8 mouse cellular contexts compared by ENCODE assay signal in the genomic region with DNA sequence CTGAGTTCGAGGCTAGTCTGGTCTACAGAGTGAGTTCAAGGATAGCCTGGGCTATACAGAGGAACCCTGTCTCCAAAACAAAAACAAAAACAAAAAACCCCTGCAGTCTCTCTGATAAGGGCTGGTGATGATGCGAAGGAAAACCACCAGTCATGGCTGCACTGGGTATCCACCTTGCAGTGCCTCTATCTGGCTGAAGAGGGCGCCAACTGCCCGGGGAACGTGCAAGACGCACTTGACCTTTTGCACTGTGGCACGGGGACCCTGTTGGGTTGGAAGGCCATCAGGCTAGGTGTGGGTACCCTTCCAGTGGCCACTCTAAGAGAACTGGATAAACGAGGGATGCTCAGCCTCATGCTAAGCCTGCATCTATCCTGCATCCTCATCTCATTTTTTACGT. TPM values are rescaled to one million over a fixed set of nuclear protein-coding genes. Genes with fewer than 3 reads are reported as not detected.
DNase-seq lines count a peak whose midpoint lies in the region; ATAC-seq and TF ChIP-seq lines count a peak whose summit lies in the region.
"Had no signal": no experiment of that assay in that cellular context is flagged by ENCODE, and none has a peak within 500 bp of the region (broad histone marks: within the 10 kb centered on the region; RNA-seq: fewer than 3 reads in every experiment).

No protein-coding gene starts in this region.

- H3K4me3 ChIP-seq in embryonic facial prominence, embryonic 11.5 days (ENCODE audit: low read depth, low read length) = no peak overlapping the region
- H3K4me3 ChIP-seq in lung, postnatal 0 days (ENCODE audit: low read depth, low read length) = no peak overlapping the region
- H3K4me3 ChIP-seq: neural tube, embryonic 12.5 days had no signal

- 18% methylated on average over 9 of the region's 9 CpGs for WGBS in embryonic facial prominence, embryonic 11.5 days
- 23% methylated on average over 9 of the region's 9 CpGs for WGBS in lung, postnatal 0 days

- peak; percentile 60 for DNase-seq in right cerebral cortex, adult 18-20 months
- DNase-seq in right cerebral cortex, postnatal 25 days = no peak
- peak; percentile 34 for DNase-seq in adrenal gland, adult 8-10 months
- DNase-seq in embryonic facial prominence, embryonic 11.5 days (ENCODE audit: low spot score) = peak; percentile 51
- DNase-seq in induced T-regulatory cell, adult 2 months (ENCODE audit: low read depth) = peak; percentile 85
- DNase-seq in lung, postnatal 0 days (ENCODE audit: low spot score) = peak; percentile 46
- peak; percentile 94 to 95 for DNase-seq in spleen, postnatal 10 days (ENCODE audit: low spot score in 2 of 2)

- no peak overlapping the region for H3K27ac ChIP-seq in embryonic facial prominence, embryonic 11.5 days (replicated peaks; ENCODE audit: low read depth, low read length)
- H3K27ac ChIP-seq in lung, postnatal 0 days (ENCODE audit: low read length) = no peak overlapping the region
- H3K27ac ChIP-seq: neural tube, embryonic 12.5 days had no signal

- H3K9ac ChIP-seq in embryonic facial prominence, embryonic 11.5 days (replicated peaks; ENCODE audit: low read length) = no peak overlapping the region
- H3K9ac ChIP-seq in lung, postnatal 0 days (replicated peaks; ENCODE audit: low read depth) = no peak overlapping the region
- H3K9ac ChIP-seq: neural tube, embryonic 12.5 days had no signal

- no peaks in the 10 kb centered on the region for H3K27me3 ChIP-seq in embryonic facial prominence, embryonic 11.5 days (ENCODE audit: control insufficient read depth, insufficient read depth, low read length)
- no peaks in the 10 kb centered on the region for H3K27me3 ChIP-seq in lung, postnatal 0 days (replicated peaks; ENCODE audit: insufficient read depth, low read length)

- ATAC-seq in embryonic facial prominence, embryonic 11.5 days (replicated peaks; ENCODE audit: insufficient number of reproducible peaks, low FRiP score, low TSS enrichment, low read depth) = no peak
- ATAC-seq in lung, postnatal 0 days = peak; percentile 11; the same call in 1 of the 2 replicates

- TF ChIP-seq CTCF in lung, postnatal 0 days (IDR thresholded peaks at IDR 0.05) = peak; percentile 90

- H3K4me1 ChIP-seq in embryonic facial prominence, embryonic 11.5 days (ENCODE audit: control insufficient read depth, insufficient read depth, low read length) = no peaks in the 10 kb centered on the region
- peaks cover 5% of the 10 kb centered on the region; the same call in 1 of the 2 replicates for H3K4me1 ChIP-seq in lung, postnatal 0 days (ENCODE audit: insufficient read depth, low read depth, low read length)
- H3K4me1 ChIP-seq: neural tube, embryonic 12.5 days had no signal

- no peaks in the 10 kb centered on the region for H3K9me3 ChIP-seq in embryonic facial prominence, embryonic 11.5 days (replicated peaks; ENCODE audit: control insufficient read depth, low read length)
- H3K9me3 ChIP-seq in lung, postnatal 0 days (ENCODE audit: low read length) = no peaks in the 10 kb centered on the region
- H3K9me3 ChIP-seq: neural tube, embryonic 12.5 days had no signal

- TF ChIP-seq EP300 in lung, postnatal 0 days (IDR thresholded peaks at IDR 0.05) = no peak

- H3K36me3 ChIP-seq in embryonic facial prominence, embryonic 11.5 days (replicated peaks; ENCODE audit: control insufficient read depth, insufficient read depth, low read depth, low read length) = no peaks in the 10 kb centered on the region
- no peaks in the 10 kb centered on the region for H3K36me3 ChIP-seq in lung, postnatal 0 days (ENCODE audit: insufficient read depth, low read length)
- H3K36me3 ChIP-seq: neural tube, embryonic 12.5 days had no signal

- no peak overlapping the region for H3K4me2 ChIP-seq in embryonic facial prominence, embryonic 11.5 days (ENCODE audit: low read depth, low read length)
- no peak overlapping the region for H3K4me2 ChIP-seq in lung, postnatal 0 days (replicated peaks; ENCODE audit: low read depth, low read length)
- H3K4me2 ChIP-seq: neural tube, embryonic 12.5 days had no signal

RNA-seq across cellular contexts. Expression of a gene that starts 11.3 kb away (rescaled TPM):
- total RNA-seq in adrenal gland, adult 8-10 months (2022) = not detected
- polyA plus RNA-seq in embryonic facial prominence, embryonic 11.5 days (2014; fragmentation: Nextera tagmentation; extraction: Ambion mirVana) = not detected in 2 replicates
- polyA plus RNA-seq in lung, postnatal 0 days (2015; fragmentation: Nextera tagmentation; extraction: Ambion mirVana) = not detected in 2 replicates
- polyA plus RNA-seq: neural tube, embryonic 12.5 days had no signal

RNA-seq across cellular contexts. Expression of a gene that starts 19.7 kb away (rescaled TPM):
- under 1 TPM; 0.22 to 0.34 (median 0.27) TPM for total RNA-seq in adrenal gland, adult 8-10 months (2022)
- 0.34 and 0.53 TPM in 2 replicates for polyA plus RNA-seq in embryonic facial prominence, embryonic 11.5 days (2014; fragmentation: Nextera tagmentation; extraction: Ambion mirVana)
- 0.30 and 0.41 TPM in 2 replicates for polyA plus RNA-seq in lung, postnatal 0 days (2015; fragmentation: Nextera tagmentation; extraction: Ambion mirVana)
